Mouse (Mus musculus): ENCODE results near the gene Slc41a3.

DNA sequence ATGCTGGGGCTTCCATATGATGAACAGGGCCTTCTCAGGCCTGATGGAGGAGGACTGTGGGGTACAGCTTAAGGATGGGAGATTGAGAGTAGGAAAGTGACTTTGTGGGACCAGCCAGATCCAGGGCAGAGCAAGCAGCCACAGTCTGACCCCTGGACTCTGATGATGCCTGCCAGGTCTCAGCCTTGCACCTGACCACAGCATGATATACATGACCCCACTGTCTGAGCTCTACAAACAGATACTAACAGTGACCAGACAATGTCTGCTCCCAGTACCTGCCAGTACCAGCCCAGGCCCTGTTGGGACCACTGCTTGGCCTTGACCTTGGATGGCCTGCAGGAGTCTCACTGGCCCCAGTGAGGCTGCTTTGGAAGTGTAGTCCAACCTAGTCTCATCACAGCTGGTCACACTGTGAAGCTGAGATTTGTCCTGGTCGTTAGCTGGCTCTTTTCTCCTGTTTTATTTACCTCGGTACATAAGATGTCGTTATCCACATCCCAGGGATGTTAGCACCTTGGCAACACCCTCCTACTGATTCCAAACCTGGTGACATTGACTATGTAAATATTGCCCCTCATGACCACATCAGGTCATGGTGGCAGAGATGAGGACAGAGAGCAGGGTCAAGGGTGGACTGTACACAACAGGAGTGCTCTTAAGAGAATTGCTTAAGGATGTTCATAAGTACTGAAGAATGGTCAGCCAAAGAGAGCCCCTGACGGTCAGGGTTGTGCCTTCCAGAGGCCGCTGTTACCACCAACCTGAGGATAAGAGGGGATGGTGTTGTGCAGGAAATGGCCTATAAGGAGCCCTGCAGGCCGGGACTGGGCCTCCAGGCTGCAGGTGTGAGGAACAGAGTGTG lies 46.5 kb upstream of the Slc41a3 start:
- TF ChIP-seq CTCF (IDR thresholded peaks at IDR 0.05; ENCODE audit: low read depth) (no peak), EP300 (IDR thresholded peaks at IDR 0.05; ENCODE audit: low read depth) (no peak)
